Mouse (Mus musculus): ENCODE results near the gene Pga5.

- TF ChIP-seq MYOG (IDR thresholded peaks at IDR 0.05; ENCODE audit: control insufficient read depth in 1 of 3, insufficient read depth in 1 of 3, insufficient read length in 2 of 3, low read depth in 2 of 3), result no peak
- TF ChIP-seq POLR2A (IDR thresholded peaks at IDR 0.05; ENCODE audit: insufficient read length, low read depth), result no peak
- TF ChIP-seq MAX (IDR thresholded peaks at IDR 0.05; ENCODE audit: low read depth), result no peak
- TF ChIP-seq POLR2AphosphoS2 (IDR thresholded peaks at IDR 0.05; ENCODE audit: insufficient read length, low read depth), result no peak
- no peak for TF ChIP-seq USF1 (IDR thresholded peaks at IDR 0.05; ENCODE audit: low read depth)
- TF ChIP-seq MYOD1 (IDR thresholded peaks at IDR 0.05; ENCODE audit: control insufficient read depth in 1 of 3, insufficient read length in 2 of 3, low read depth in 2 of 3), result no peak
These were observed 11.7 kb upstream of the Pga5 start for GRCm38 (mm10) chr19:10689470-10690166.
